Mouse (Mus musculus) cerebellum, postnatal 25 days (tissue): Measurements from ENCODE around the gene Klrg1.

Source experiments
- DNase-seq, 2 experiments: peaks; one replicate each; pipeline ENCODE4 v3.0.0; 2021; ENCODE audit warnings: mixed read lengths in 2 of 2

Klrg1 gene

GRCm38 (mm10) chr6:122282782-122283181 lies at the start of gene Klrg1:
TSS of gene Klrg1 (minus strand) at chr6:122282882.
- DNase-seq: no peak

GRCm38 (mm10) chr6:122325361-122325975 lies 42.8 kb upstream of the Klrg1 start:
- DNase-seq: no peak

DNA sequence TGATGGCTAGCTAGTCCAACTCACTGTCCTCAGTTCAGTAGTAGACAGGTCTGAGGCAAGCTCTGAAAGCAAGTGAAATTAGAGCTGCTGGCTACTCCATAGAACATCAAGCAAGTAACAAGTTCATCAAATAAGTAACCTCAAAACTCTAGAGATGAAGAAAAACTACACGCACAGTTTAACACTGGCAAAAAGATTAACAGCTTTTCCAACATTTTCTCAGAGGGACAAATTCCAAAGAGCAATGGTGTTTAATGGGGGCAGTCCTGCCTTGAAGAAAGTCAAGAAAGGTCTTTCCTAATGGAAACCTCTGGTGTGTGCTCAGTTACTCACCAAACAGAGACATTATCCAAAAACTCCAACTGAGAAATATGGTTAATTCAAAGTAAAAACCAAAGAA lies 36.0 kb upstream of the Klrg1 start:
- no peak for DNase-seq

DNA sequence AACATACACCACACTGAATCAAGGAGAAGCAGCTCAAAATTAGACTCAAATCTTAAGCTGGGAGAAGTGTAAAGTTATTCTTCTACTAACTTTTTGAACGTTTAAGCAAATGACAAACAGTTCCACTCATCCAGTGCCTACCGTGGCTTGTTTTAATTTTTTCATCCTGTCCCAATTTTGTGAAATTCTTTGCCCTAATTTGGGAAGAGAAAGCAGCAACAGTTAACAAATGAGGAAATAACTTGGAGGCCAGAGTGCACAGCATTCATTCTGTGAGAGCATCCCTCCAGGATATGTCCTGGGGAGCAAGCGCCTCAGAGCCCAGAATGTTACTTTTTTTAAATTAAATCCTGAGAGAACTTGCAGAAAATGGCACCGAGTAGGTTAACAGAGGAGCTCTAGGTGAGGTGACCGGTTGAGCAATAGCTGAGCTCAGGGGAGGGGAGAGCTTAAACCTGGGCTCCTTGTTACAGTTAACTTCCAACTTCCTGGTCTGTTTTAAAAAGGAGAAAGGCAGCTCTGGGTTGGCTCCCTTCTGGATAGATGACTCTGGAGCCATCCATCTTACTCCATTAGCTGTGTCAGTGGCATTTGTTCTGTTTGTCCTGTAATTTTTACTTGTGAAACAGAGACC lies 27.6 kb upstream of the Klrg1 start:
- DNase-seq: no peak

DNA sequence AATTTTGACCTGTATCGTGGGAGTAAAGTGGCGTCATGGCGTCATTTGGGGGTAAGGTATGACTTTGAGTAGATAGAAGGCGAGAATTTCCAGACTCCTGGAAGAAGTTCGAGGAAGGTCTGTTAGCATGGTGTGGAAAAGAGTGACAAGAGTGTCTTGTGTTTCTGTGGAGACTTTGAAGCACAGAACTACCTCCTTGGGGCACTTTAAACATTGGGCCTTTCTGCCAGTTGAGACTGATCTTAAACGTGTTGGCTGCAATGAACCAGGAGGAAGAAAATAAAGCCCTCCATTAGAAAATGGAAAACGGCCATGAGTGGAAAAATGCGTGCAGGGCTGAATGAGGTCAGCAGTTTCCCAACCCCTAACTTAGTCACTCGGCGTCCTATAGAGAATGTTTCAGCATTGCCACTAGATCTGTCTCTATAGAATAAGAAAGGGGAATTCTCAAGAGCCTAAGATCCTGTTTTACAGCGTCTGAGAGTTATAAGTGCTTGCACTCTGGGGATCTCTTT lies 26.8 kb upstream of the Klrg1 start:
- no peak for DNase-seq

DNA sequence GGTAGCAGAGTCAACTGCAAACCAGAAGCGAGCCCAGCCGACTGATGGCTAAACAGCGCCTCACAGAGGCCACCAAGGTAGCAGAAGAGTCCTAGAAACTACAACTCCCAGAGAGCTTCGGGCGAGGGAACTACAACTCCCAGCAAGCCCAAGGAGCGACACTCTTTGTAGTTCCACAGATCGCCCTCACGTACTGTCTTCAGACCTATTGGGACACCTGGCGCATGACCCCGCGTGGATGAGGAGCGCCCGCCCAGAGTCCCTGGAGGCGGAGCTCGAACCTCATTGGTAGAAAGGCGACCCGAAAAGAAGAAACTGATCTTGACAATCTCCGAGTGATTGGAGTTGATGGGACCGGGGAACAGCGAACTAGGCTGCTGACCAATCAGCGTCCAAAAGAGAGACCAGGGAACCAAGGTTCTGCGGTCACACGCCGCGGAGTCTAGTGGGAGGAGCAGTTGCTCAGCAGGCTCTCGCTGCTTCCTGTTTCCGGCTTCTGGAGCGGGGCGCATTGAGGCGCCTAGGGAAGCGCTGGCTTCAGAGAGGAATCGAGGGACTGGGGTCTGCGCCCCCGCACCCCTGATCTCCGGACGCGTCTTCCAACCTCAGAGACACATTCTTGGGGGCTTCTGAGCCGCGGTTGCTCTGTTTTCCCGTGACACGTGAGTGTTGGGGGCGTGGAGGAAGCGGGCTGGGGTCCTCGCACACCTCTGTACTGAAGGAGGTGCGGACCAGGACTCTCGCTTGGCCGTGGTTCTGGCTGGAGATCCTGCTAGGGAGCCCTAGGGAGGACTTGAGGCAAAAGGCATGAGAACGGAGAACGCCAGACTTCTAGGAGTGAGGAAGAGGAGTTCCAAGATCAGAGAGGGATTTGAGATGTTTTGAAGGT lies 26.1 kb upstream of the Klrg1 start, which contains the start of gene M6pr:
M6pr (plus strand) TSS at position 216 of the 889 bp plus-strand sequence.
- DNase-seq: peak; percentile 94 to 95

DNA sequence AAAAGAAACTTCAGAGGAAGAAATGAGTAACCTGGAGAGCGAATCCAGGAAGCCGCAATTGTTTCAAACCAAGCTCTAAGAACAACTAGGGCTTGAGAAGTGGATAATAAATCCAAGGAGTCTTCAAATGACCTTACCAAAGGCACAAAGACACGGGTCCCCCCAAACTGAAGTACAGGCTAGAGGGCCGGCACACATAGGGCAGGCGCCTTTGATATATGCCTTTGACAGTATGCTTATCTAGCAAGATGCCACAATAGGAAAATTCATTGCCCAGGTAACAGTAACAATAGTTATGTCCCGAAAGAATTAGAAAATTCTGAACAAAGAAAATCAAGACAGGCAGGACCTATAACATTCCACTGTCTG lies 25.4 kb upstream of the Klrg1 start:
- no peak for DNase-seq

DNA sequence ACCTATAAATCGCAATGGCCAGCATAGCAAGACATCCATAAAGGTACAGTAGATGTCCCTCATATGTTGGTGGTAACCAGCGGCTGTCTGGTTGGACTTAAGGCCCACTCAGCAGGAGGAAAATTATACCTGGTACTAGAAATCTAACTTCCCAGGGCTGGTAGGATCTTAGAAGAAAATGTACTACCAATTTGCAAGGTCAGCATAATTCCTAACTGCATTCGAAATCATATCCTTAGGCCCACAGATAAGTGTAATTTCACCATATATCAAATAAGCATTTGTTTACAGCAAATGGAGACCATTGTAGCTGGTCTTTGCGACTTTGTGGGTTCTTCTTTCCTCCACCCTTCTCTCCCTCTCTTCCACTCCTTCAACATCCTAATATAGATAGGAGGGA lies 24.0 kb upstream of the Klrg1 start:
- no peak for DNase-seq

DNA sequence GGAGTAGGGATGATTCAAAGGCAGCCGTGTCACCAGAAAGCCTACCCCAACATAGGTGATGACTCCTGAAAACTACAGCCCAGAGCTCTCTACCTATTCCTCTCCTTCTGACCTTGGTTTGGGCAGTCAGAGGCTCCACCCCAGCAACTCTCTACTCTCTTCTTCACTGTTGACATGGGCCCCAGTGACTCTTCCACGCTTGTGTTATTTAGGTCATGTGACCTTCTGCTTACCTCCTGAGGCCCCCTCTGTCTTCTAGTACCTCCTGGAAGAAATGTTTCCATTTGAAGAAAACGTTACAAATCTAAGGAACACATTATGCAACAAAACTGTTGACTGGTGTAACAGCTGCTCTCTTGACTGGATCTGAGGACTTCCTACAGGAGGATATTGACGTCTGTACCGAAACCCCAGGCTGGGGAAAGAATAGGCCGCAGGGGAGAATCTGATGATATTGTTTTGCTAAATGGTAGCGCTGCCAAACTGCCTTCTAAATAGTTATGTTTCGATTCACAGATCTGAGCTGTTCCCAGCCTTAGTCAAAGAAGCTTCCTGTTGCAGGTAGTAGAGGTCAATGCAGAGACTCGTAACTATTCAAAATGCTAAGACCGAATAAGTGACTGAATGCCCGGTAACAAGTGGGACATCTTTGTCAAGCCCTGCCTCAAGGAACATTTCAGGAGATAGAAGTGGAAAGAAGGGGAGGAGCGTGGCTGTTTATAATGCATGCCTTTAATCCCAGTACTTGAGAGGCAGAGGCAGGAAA lies 22.3 kb upstream of the Klrg1 start:
- DNase-seq: no peak

DNA sequence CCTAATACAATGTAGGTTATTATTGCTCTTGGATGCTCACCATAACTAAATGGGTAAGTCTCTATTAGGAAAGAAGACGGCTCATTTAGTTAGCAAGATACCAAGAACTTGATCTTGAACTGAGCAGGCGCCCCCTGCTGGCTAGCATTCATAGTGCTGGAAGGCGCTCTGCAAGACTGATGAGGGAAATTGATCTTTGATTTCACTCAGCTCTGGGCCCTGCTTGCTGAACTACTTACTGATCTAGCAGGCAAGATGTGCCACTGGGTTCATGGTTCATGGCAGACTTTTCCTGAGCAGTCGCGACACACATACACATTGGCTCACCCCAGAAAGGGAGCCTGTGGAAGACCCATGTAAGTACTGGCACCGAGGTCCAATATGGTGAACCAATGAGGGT lies 21.7 kb upstream of the Klrg1 start:
- peak; percentile 80 to 90 for DNase-seq

DNA sequence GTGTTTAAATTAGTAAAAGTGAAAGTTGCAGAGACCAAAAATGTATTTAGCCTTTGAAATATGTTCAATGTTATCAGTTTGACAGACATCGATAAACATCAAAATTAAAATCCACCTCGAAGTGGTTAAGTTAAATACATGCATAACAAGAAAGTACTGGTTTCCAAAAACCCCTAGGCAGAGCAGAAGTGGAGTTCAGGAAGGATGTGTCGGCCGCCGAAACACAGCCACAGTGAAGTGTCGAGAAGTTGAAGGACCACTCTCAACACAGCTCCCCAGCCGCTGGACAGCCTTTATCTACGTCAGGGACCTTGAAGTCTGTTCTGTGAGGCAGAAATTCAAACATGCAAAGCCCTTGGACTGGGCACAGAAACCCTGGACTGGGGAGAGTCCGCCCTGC lies 20.8 kb upstream of the Klrg1 start:
- no peak for DNase-seq

- no peak for DNase-seq
These were observed 20.0 kb upstream of the Klrg1 start for GRCm38 (mm10) chr6:122302661-122303060.

- DNase-seq: no peak
These were observed 19.4 kb upstream of the Klrg1 start for GRCm38 (mm10) chr6:122302121-122302520.

DNA sequence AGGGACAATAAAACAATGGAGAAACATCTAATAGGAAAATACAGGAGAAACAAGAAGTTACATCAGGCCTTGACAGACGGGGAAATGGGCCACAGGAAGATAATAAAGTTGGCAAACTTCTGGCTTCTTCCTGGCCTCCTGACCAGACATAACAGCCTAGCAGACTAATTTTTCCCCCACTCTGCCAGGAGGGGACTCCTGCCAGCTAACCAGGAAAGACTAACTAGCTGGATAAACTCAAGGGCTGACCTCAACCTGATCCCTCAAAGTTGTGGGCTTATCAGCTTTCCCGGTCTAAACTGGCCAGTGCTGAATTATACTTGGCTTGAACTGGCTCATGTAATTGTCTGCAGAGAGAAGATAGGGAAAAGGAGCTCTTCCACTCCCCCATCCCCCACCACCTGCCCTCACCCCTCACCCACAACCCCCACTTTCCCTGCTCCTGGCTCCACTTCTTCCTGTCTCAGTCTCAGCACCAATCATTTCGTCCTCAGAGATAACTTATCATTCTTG lies 17.0 kb upstream of the Klrg1 start:
- no peak for DNase-seq

- DNase-seq: no peak
These were observed 15.5 kb upstream of the Klrg1 start for GRCm38 (mm10) chr6:122298223-122298609.

DNA sequence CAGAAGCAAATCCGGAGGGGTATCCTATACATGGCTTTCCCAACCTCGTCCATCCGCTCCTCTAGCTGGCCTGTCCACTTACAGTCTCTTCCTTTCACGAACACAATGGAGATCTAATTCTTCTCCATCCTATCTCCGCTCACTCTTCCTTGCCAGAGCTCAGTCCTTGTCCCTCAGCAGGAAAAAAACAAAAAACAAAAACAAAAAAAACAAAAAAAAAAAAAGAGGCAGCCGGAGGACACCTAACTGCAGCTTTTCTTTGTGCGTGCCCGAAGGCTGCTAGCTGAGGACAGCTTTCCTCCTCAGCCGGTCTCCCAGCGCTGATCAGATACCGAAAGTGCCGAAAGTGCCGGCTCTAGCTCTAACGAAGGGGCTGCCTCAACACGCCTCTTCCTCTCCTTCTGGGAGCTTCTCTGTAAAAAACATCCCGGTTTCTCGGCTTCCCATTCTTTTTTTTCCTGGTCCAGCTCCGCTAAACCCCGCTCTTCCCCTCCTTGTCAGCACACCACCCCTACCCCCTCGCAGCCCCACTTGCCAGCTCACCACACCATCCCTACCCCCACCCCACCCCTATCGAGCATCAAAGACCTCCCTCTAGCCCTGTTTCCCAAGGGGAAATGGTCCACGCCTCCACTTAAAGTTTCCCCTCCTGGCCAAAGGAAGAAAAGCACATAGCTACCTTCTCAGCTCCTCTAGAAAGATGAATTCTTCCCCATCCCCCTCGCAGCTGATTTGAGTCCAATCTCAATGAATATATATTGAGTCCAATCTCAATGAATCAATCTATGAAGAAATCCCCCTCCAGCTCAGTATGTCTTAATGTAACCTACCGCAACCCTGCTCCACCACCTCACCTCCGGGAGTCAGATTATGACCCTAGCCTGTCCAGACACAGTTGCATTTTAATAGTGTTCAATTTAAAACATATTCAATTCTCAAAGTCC lies 14.9 kb upstream of the Klrg1 start:
- peak; percentile 44 to 49 for DNase-seq

GRCm38 (mm10) chr6:122296918-122297278 lies 14.2 kb upstream of the Klrg1 start:
- DNase-seq: no peak

DNA sequence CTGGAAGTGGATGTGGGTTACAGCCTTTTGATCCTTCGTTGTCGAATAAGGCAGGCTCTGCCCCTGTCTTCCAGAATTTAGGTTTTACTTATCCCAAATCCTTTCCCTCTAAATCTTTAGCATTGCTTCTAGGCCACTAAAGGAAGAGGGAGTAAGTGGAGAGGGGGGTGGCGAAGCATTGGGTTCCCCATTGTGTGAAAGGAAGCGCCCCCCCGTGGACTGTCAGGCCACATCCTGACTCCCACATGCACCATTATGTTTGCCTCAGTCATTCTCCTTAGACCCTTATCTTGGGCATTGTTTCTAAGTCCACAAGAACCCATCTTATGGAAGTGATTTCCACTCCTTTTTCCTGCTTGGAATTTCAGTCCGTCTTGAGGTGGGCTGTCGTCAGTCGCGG lies 12.6 kb upstream of the Klrg1 start:
- no peak for DNase-seq

GRCm38 (mm10) chr6:122294290-122294689 lies 11.6 kb upstream of the Klrg1 start:
- DNase-seq: no peak

GRCm38 (mm10) chr6:122293796-122294195 lies 11.1 kb upstream of the Klrg1 start:
- no peak for DNase-seq

- no peak for DNase-seq
These were observed 10.4 kb upstream of the Klrg1 start for GRCm38 (mm10) chr6:122293121-122293520.

- no peak for DNase-seq
These were observed 9.5 kb upstream of the Klrg1 start for GRCm38 (mm10) chr6:122292184-122292583.
